Mouse (Mus musculus): Measurements from ENCODE around the gene Ckmt1.
"Not testable (repeated sequence)": the region's sequence is repeated elsewhere in the genome, so short reads cannot be mapped to it uniquely, and the experiment has no call there.

DNA sequence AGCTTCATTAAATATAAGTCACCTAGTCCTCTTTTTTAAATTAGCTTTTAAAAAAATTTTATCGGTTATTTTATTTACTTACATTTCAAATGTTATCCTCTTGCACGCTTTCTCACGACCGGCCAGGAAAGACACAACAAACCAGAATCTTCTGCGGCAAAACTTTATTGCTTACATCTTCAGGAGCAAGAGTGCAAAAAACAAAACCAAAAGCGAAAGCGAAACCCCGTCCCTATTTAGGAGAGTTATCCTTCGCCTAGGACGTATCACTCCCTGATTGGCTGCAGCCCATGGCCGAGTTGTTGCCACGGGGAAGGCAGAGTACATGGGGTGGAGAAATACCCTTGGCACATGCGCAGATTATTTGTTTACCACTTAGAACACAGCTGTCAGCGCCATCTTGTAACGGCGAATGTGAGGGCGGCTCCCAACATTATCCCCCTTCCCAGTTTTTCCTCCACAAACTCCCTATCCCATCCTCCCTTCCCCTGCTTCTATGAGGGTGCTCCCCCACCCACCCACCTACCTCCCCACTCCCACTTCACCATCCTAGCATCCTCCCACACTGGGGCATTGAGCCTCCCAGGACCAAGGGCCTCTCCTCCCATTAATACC is 29.6 kb downstream of the Ckmt1 start, which contains the start of gene Strc:
- TF ChIP-seq GATA1, TAL1 (IDR thresholded peaks at IDR 0.05; ENCODE audit: low read length): not testable (repeated sequence)

Data from erythroblast, embryonic 14.5 days (primary cell).